Comparison of ENCODE assay signal across 8 mouse cellular contexts in the genomic region with DNA sequence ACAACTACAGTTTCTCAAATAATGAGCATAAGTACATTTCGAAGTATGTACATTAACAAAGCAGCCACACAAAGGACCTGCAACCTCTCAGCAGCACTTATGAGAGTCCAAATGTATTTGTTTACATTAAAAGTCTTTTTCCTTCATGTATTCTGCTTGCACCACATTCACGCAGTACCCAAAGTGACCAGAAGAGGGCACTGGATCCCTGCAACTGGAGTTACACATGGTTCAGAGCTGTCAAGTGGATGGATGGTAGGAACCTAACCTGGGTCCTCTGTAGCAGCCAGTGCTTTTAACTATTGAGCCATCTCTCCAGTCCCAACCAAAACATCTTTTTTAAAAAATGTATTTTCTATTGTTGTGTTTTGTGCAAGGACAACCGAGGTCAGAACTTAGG. TPM values are rescaled to one million over a fixed set of nuclear protein-coding genes. Genes with fewer than 3 reads are reported as not detected.
DNase-seq lines count a peak whose midpoint lies in the region; ATAC-seq and TF ChIP-seq lines count a peak whose summit lies in the region.

No protein-coding gene starts in this region.

- no peak overlapping the region for H3K4me2 ChIP-seq in liver, embryonic 13.5 days

- ATAC-seq in Patski = no peak
- no peak for ATAC-seq in liver, embryonic 13.5 days (ENCODE audit: low read depth)

- H3K4me3 ChIP-seq in liver, embryonic 13.5 days (replicated peaks) = no peak overlapping the region

- no peak overlapping the region for H3K9ac ChIP-seq in liver, embryonic 13.5 days

- peaks cover 6% of the 10 kb centered on the region for H3K4me1 ChIP-seq in liver, embryonic 13.5 days (replicated peaks)

- WGBS in liver, embryonic 13.5 days (ENCODE audit: insufficient replicate concordance) = 59% methylated on average over 3 of the region's 3 CpGs

- peak; percentile 61 for DNase-seq in left cerebral cortex, postnatal 14 days (ENCODE audit: low spot score in 2 of 2)
- no peak for DNase-seq in left cerebral cortex, postnatal 36 days (ENCODE audit: low spot score in 2 of 2)
- DNase-seq in Patski (ENCODE audit: low read depth, low spot score) = no peak
- DNase-seq in cerebellum, adult 9-10 months = peak; percentile 48
- DNase-seq in heart, postnatal 14 days = peak; percentile 55 to 73
- DNase-seq in liver, embryonic 13.5 days = peak; percentile 39
- DNase-seq in retina, postnatal 7 days (ENCODE audit: low read depth, low spot score) = peak; percentile 38
- peak; percentile 44 for DNase-seq in yolk sac, embryonic 10.5 days (ENCODE audit: low spot score)

- CTCF ChIA-PET in Patski (lab: Charles Lee) = interaction anchor here (0.7 to 2.5 kb wide), 7 partner anchors 9 to 59 kb away, joined by 3 to 7 read pairs (median 4); no protein-coding TSS in a partner anchor

- H3K27me3 ChIP-seq in Patski = no peaks in the 10 kb centered on the region
- no peaks in the 10 kb centered on the region for H3K27me3 ChIP-seq in liver, embryonic 13.5 days

- H3K36me3 ChIP-seq in liver, embryonic 13.5 days = peaks cover 99% of the 10 kb centered on the region

- H3K9me3 ChIP-seq in liver, embryonic 13.5 days (replicated peaks) = no peaks in the 10 kb centered on the region

- intact Hi-C loops in left cerebral cortex, postnatal 14 days (cut with DNase I) = loop anchor here (5.0 kb wide), 1 partner anchor 57 kb away; no protein-coding TSS in a partner anchor
- intact Hi-C loops in left cerebral cortex, postnatal 36 days (cut with DNase I) = loop anchor here (5.0 kb wide), 1 partner anchor 62 kb away; no protein-coding TSS in a partner anchor
- intact Hi-C loops in heart, postnatal 14 days (cut with DNase I) = no loop called here

- in situ Hi-C loops in Patski (cut with MboI; ENCODE audit: low pct_unique_long_range_greater_than_20kb) = loop anchor here (5.0 kb wide), 1 partner anchor 62 kb away; no protein-coding TSS in a partner anchor

- TF ChIP-seq CTCF in Patski (IDR thresholded peaks at IDR 0.05) = peak; percentile 86

- POLR2A ChIA-PET in Patski (lab: Charles Lee) = no interaction called here

- no peak overlapping the region for H3K27ac ChIP-seq in liver, embryonic 13.5 days

RNA-seq across cellular contexts. Expression of a gene that starts 35.2 kb away (rescaled TPM):
- total RNA-seq in left cerebral cortex, postnatal 14 days (2021) = 10 to 100 TPM; 50.5 to 53.5 TPM
- 10 to 100 TPM; 49.9 to 62.8 TPM for total RNA-seq in left cerebral cortex, postnatal 36 days (2021)
- polyA plus RNA-seq in Patski (2021) = 60.9 TPM
- 10 to 100 TPM; 70.1 to 77.4 TPM for total RNA-seq in heart, postnatal 14 days (2021)
- polyA plus RNA-seq in liver, embryonic 13.5 days (2015; fragmentation: Nextera tagmentation; extraction: Ambion mirVana) = 7.0 and 7.8 TPM in 2 replicates

Comparison
In these comparisons a context has a peak if more than half of its experiments do, and no peak if none do; other contexts are left out.
1. DNase-seq: peak in left cerebral cortex, postnatal 14 days (2 of 2), cerebellum, adult 9-10 months (single experiment), heart, postnatal 14 days (2 of 2), liver, embryonic 13.5 days (single experiment), retina, postnatal 7 days (single experiment) and yolk sac, embryonic 10.5 days (single experiment); none in left cerebral cortex, postnatal 36 days (0 of 2) and Patski (single experiment).